Mouse (Mus musculus) CH12F3 (cell line): Measurements from ENCODE around the gene Ptpn6.

Experiments used
- in situ Hi-C: fragments of 300-500 bp; cut with MboI; formaldehyde crosslinking; loops from 2 replicates; pipeline ENCODE4 v1.14.3; 2020; ENCODE audit warnings: low sequenced_read_pairs

The Ptpn6 gene

GRCm38 (mm10) chr6:124738511-124739023 is at the start of gene Ptpn6:
TSS of gene Ptpn6 (minus strand) at chr6:124738714.
- in situ Hi-C loops = no loop called here

GRCm38 (mm10) chr6:124787722-124788121 is 49.2 kb upstream of the Ptpn6 start:
- in situ Hi-C loops = no loop called here

DNA sequence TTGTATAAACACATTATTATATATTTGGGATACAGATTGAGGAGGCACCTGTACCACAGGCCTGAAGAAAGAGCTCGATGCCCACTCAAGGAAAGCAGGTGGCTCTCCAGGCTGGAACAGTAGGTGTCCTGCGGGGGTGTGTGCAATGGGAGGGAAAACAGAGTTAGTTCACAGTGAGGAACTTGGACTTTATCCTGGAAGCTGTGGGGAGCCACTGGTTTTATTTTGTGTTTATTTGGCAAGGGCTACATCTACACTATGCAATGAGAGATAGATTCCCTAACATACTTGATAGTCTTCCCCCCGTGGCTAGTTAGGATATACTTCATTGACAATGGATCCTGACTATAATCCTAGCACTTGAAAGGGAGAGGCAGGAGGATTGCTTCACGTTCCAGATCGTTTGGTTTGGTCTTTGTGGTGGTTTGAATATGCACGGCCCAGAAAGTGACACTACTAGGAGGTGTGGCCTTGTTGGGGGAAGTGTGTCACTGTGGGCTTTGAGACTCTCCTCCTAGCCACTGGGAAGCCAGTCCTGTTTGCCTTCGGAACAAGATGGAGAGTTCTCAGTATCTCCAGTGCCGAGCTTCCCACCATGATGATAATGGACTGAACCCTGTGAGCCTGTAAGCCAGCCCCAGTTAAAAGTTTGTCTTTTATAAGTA is 48.4 kb upstream of the Ptpn6 start:
- in situ Hi-C loops = no loop called here

DNA sequence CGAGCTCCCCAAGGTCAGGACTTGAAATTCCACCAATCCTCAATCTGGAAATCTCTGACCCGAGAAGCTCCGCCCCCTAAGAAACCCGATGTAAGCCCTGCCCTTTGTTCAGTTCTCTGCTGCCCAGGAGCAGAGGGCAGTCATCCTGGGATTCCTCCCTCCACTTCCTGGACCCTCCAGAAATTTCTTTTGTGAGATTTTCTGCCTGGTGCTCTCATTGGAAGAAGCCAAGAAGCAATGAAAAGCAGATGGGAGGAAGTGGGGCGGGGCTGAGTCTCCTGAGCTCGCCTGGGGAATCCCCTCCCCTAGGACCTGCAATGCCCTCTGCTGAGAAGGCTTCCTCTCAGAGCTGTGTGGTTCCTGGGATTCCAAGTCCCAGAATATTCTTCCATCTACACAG is 43.9 kb upstream of the Ptpn6 start:
- in situ Hi-C loops = no loop called here

DNA sequence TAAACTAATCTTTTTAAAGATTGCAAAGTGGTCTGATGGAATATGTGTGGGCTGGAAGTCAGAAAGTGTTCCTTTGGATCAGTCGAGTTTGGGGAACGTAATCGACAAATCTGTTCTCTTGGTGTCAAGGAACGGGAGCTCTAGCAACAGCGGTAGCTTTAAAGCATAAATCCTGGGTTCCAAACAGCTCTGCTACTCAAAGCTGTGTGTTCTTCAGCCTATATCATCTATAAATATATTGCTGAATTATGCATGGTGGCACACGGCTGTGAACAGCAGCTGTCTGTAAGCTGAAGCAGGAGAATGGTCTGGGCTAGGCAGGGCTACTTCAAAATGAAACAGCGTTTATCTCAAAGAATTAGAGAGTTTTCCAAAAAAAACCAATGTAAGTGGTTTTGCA is 42.4 kb upstream of the Ptpn6 start:
- in situ Hi-C loops = no loop called here

DNA sequence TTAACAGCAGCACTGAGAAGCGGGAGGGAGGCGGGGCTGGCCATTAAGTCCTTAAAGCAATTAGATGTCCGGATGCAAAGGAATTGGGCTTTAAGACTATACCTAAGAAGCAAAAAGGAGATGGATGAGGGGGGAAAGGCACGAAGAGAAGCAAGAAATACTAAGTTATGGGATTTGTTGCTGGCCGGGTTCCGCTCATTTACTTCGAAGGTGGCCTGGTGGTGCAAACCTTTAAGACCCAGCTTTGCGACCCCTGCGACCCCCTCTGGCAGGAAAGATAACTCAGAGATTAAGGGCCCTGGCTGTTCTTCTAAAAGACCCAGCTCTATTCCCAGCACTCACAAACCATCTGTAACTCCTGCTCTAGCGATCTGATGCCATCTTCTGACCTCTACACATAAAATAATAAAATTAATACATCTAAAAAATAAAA is 41.5 kb upstream of the Ptpn6 start:
- in situ Hi-C loops = no loop called here

DNA sequence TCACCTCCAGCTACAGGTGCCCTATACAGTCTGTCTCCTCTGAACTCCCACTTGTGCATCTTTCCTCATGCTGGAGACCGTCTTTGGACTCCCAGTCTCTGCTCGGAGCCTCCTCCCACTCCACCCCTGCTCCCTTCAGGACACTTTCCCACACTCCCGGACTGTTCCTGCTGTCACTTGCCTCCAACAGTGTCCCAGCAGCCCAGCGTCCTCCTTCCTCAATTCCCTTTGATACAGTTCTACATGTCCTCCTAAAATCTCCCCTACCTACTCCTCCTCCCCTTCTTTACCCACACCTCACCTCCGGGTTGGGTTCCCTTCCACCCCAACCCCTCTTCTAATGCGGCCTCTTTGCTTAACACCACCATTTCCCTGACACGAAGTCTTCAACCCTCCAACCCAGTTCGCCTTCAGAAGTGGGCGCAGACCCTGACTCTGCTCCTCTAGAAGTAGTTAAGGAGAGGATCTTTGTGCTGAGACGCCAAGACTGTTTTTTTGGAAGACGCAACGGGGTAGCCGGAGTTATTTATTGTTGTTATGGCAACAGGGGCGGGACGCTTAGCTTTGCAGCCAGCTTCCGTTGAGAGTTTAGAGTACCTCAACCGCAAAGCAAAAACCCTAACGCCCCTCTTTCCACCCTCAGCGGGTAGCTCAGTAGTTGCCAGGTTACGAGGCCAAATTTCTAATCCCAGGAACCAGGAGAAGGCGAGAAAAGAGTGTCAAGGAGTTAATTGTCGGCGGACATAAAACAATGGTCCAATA is 40.9 kb upstream of the Ptpn6 start, which contains the start of gene Lrrc23:
Gene Lrrc23 (minus strand): TSS at position 506 of the 762 bp plus-strand sequence.
- in situ Hi-C loops = no loop called here

DNA sequence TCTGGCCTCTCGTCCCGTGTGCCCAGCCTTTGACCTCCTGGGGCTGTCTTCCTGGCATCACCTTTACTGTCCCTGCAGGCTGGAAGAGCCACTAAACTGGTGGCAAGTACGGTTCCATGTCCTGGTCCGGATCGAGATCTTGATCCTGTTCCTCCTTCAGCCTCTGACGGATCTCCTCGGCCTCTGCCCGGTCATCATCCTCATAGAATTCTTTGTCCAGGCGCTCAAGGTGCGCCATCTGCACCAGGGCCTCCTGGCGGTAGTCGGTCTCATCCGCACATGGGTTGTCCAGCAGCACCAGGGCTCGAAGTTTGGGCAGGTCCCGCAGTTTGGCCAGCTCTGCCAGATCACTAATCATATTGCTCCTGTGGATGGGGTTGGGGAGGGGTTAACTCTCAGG is 32.0 kb upstream of the Ptpn6 start:
- in situ Hi-C loops = no loop called here

DNA sequence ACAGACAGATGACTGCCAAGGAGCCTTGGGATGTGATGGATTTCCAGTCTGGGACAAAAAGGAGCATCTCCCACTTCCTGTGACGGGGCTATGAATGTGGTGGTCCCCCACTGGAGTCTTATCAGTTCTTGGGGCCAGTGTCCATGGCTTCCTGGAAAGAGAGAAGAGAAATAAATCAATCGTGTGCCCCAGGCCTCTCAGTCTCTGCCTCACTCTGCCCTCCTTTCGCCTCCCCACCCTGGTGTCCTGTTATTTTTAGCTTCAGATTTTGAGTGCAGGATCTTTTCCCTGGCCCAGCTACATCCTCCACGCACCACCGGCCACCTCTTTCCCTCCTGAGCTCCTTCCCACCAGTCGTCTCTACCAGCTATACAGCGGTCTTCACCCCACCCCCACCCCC is 31.5 kb upstream of the Ptpn6 start:
- in situ Hi-C loops = no loop called here

GRCm38 (mm10) chr6:124769101-124769765 is 30.7 kb upstream of the Ptpn6 start, which contains the start of gene Eno2:
TSS of gene Eno2 (minus strand) at chr6:124769673.
- in situ Hi-C loops = no loop called here

- in situ Hi-C loops = no loop called here
Observed at GRCm38 (mm10) chr6:124768704-124769044, 30.2 kb upstream of the Ptpn6 start.

DNA sequence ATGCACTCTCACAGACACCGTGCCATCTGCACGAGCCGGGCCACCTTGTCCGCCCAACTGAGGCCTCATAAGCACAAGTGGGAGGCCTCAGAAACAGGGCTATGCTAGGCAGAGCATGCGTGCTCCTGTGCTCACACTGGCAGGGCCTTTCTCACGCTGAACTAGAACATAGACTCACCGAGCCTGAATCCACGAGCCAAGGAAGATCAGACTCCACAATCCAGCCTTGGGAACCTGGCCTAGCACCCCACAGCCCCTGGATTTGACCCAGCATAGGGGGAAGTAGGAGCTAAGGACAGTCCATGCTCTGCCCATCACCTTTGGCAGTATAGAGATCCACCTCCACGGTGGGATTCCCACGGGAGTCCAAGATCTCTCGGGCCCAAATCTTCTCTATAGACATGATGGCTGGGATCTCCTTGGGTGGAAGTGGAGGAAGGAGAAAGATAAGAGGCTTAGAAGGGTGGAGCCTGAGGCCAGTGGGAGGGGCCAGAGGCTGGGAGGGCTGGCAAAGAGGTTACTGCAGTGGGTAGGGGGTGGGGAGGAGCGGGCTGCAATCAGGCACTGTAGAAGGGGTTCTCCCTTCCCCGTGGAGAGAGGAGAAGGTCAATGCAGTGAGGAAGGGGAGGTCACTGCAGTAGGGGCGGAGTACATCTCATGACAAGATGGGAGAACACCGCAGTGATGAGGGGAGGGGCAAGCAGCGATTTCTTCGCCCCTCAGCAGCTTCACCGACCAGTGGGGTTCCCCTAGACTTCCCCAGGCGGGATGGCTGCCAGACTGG is 29.6 kb upstream of the Ptpn6 start:
- in situ Hi-C loops = no loop called here

DNA sequence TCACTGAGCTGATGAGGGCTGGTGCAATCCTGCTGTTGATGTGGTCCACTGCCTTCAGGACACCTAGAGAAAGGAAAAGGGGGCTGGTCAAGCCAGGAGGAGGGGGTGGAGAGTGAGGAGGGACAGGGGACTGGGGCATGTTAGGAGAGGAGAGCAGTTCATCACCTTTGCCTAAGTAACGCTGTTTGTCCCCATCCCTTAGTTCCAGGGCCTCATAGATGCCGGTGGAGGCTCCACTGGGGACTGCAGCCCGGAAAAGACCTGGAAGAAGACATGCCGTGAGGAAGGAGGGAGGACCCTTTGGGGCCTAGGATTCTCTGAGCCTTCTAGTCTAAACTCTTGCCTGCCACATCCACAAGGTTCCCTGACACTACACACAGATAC is 29.0 kb upstream of the Ptpn6 start:
- in situ Hi-C loops = no loop called here

DNA sequence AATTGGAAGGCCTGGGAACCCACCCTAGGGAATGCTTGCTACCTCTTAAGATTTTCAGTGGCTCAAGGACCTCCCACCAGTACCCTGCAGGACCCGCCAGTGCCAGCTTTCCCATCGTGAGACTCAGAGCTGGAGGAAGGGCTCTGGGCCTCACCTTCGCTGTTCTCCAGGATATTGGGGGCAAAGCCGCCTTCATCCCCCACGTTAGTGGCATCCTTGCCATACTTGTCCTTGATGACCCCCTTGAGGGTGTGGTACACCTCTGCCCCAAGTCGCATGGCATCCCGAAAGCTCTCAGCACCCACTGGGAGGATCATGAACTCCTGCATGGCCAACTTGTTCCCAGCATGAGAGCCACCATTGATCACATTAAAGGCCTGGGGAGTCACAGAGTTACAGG is 27.4 kb upstream of the Ptpn6 start:
- in situ Hi-C loops = no loop called here

- in situ Hi-C loops = no loop called here
Observed at GRCm38 (mm10) chr6:124759259-124759658, 20.7 kb upstream of the Ptpn6 start.

GRCm38 (mm10) chr6:124758849-124759232 is 20.3 kb upstream of the Ptpn6 start:
- in situ Hi-C loops = no loop called here

GRCm38 (mm10) chr6:124757909-124758848 is 19.7 kb upstream of the Ptpn6 start:
- in situ Hi-C loops = no loop called here

- in situ Hi-C loops = no loop called here
Observed at GRCm38 (mm10) chr6:124757351-124757880, 18.9 kb upstream of the Ptpn6 start.

DNA sequence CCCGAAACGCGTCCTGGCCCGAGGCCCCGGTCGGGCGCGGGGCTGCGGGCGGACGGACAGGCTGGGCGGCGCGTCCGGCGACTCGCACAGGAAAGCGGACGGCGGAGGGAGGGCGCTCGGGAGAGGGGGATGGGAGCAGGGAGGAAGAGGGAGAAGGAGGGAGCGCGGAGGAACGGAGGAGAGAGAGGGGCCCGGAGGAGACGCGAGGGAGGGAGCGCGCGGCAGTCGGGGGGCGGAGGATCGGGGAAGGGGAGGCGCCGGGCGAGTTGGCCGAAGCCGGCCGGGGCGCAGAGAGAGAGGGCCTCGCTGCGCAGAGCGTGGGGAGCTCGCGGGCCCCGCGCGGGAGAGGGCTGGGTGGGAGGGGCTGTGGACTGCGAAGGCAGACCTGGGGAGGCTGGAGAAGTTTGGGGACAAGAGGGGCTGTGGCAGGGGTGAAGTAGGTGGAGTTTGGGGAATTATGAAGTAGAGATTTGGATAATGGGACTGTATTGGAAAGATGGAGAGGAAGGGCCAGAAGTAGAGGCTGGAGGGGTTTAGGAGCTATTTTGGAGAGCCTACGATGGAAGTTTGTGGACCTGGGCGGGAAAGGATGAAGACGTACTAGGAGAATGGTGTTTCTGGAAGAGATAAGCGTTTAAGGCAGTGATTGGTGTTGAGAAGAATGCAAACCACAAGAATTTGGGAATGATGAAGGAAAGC is 18.3 kb upstream of the Ptpn6 start:
- in situ Hi-C loops = no loop called here
